Mouse (Mus musculus): ENCODE measurements around the gene Gabre. TPM values are rescaled to one million over a fixed set of nuclear protein-coding genes. Genes with fewer than 3 reads are reported as not detected.

Gabre gene
- polyA plus RNA-seq (2015; fragmentation: Nextera tagmentation; extraction: Ambion mirVana): 1.5 and 1.7 TPM in 2 replicates

GRCm38 (mm10) chrX:72274659-72275371, at the start of gene Gabre:
Gene Gabre, minus strand, starts transcription at chrX:72274803.

GRCm38 (mm10) chrX:72221717-72222116, 52.9 kb downstream of the Gabre start, which contains the start of gene Magea4:
Gene Magea4, plus strand, starts transcription at chrX:72222017.

MicroRNA genes within 50 kb of the gene (microRNA counts, 519-probe panel; counts per million panel counts)
- microRNA mmu-miR-224 (2,107 counts per million, percentile 26 among the panel's probes with 10 or more counts), microRNA mmu-miR-452 (1,469 counts per million, percentile 11 among the panel's probes with 10 or more counts)

Small RNAs within 50 kb of the gene (microRNA-seq; reads per million reads assigned to microRNA genes)
- 401 reads per million, percentile 63 among the genes with 10 or more reads in this experiment for gene Mir224
- gene Mir452: 38.9 reads per million, percentile 36 among the genes with 10 or more reads in this experiment

Other genes starting within 250 kb of the Gabre start
- gene Magea4, start 52.8 kb downstream of the Gabre start, polyA plus RNA-seq (2015; fragmentation: Nextera tagmentation; extraction: Ambion mirVana): not detected in 2 replicates
- not detected in 2 replicates for gene Magea10, start 112.1 kb upstream of the Gabre start, polyA plus RNA-seq (2015; fragmentation: Nextera tagmentation; extraction: Ambion mirVana)

Measured in urinary bladder, postnatal 0 days (tissue).